Mouse (Mus musculus): Measurements from ENCODE around the gene Obp2b.

The Obp2b gene

DNA sequence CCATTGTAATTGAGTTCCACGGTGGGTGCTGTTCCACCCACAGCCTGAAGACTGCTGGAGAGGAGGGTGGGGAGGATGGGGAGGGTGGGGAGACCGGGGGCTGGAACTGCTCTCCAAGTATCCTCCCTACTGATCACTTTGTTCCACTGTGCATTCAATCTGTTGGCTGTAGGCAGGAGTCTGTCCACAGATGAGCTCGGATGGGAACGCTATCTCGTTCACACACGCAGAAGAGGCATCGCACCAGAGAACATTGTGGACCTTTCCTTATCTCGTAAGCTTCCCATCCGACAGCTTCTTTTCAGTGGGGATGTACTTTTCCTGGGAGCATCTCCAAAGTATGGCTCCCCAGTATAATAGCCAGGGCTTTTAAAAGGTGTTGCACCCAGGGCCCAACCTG lies 42.3 kb downstream of the Obp2b start:
- CTCF ChIA-PET, result no interaction called here

DNA sequence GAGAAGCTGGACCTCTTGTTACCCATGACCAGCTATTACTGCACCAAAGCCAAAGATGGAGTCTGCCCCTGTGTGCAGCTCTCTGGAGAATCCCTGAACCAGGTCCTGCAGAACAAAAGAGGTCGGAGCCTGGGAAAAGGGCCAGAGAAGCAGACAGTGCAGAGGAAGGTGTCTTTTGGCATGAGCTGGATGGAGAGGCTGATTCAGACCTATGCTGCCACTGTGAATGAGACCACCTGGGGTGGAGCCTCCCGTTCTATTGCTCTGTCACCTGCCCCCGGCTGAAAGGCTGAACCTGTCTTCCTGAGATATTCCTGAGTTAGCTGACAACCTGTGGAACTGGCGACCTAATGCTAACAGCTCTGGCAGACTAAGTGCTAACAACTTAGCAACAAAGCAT lies 44.1 kb downstream of the Obp2b start:
- CTCF ChIA-PET, result no interaction called here

GRCm38 (mm10) chr2:25781957-25782356 lies 45.1 kb downstream of the Obp2b start, which contains the start of gene Gm13539:
Gene Gm13539 (plus strand): TSS chr2:25782257.
- CTCF ChIA-PET, result no interaction called here

GRCm38 (mm10) chr2:25785573-25786322 lies 48.9 kb downstream of the Obp2b start:
- CTCF ChIA-PET, result no interaction called here

GRCm38 (mm10) chr2:25789092-25789491 lies 52.3 kb downstream of the Obp2b start:
- CTCF ChIA-PET, result no interaction called here
